Mouse (Mus musculus): Measurements from ENCODE around the gene Mllt1. TPM values are rescaled to one million over a fixed set of nuclear protein-coding genes. Genes with fewer than 3 reads are reported as not detected.
"Not testable (repeated sequence)": the region's sequence is repeated elsewhere in the genome, so short reads cannot be mapped to it uniquely, and the experiment has no call there.

Gene Mllt1
- total RNA-seq, 2 experiments from 2014 or later, result 11.0 to 11.2 TPM

GRCm38 (mm10) chr17:56936731-56937130 is 1.5 kb upstream of the Mllt1 start:
- ATAC-seq (ENCODE audit: poor library complexity, severe bottlenecking), result no peak

- ATAC-seq (ENCODE audit: poor library complexity, severe bottlenecking), result no peak
Measured at GRCm38 (mm10) chr17:56934545-56935330, 477 bp downstream of the Mllt1 start.

GRCm38 (mm10) chr17:56933395-56933794 is 1.8 kb downstream of the Mllt1 start:
- no peak for ATAC-seq (ENCODE audit: poor library complexity, severe bottlenecking)

GRCm38 (mm10) chr17:56930026-56930425 is 5.2 kb downstream of the Mllt1 start:
- peak; percentile 78 for ATAC-seq (ENCODE audit: poor library complexity, severe bottlenecking)

DNA sequence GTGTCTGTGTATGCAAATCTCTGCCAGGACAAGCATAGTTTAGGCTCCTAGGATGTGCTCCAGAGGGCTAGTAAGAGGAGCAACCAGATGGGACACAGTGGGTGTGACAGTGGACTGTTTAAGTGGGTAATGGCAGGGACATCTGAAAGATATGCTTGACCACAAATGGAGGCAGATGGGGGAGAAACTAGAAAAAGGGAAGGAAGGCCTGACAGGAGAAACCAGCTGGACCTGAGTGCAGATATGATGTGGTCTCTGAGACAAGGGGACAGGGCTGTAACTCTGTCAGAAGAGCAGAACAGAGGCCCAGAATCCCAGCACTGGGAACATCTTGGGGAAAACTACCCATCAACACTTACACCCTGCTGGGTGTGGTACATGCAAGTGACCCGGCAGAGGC is 5.7 kb downstream of the Mllt1 start:
- peak; percentile 63 for ATAC-seq (ENCODE audit: poor library complexity, severe bottlenecking)

GRCm38 (mm10) chr17:56929101-56929500 is 6.1 kb downstream of the Mllt1 start:
- no peak for ATAC-seq (ENCODE audit: poor library complexity, severe bottlenecking)

DNA sequence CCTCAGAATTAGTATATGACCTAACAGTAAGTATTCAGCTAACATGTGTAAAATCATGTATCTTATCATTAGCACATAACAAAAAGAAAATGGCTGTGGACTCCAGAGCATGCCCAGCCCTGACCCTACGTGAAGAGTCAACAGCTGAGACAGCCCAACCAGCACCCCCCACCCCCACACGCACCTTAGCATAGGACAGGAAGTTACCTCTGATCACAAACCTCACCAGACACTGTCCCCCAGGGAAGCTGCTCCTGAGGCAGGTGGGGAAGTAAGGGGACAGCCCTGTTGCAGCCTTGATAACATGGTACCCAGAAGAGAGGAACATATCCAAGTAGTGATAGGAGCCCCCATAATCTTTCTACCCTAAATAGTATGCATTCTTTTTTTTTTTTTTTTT is 9.2 kb downstream of the Mllt1 start:
- no peak for ATAC-seq (ENCODE audit: poor library complexity, severe bottlenecking)

GRCm38 (mm10) chr17:56919725-56920124 is 15.5 kb downstream of the Mllt1 start:
- ATAC-seq (ENCODE audit: poor library complexity, severe bottlenecking), result no peak

DNA sequence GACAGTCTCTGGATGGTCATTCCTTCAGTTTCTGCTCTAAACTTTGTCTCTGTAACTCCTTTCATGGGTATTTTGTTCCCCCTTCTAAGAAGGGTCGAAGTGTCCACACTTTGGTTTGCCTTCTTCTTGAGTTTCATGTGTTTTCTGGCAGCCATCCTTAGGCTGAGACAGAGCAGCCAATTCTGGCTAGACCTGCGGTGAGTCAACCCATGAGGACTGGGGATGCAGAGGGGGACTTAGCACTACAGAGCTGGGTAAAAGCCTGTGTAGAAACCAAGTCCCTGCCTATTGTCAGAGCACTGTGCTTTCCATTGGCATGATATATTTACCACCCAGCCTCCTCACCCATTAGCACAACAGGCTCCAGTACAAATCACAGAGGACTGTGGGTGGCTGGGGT is 18.0 kb downstream of the Mllt1 start:
- no peak for ATAC-seq (ENCODE audit: poor library complexity, severe bottlenecking)

DNA sequence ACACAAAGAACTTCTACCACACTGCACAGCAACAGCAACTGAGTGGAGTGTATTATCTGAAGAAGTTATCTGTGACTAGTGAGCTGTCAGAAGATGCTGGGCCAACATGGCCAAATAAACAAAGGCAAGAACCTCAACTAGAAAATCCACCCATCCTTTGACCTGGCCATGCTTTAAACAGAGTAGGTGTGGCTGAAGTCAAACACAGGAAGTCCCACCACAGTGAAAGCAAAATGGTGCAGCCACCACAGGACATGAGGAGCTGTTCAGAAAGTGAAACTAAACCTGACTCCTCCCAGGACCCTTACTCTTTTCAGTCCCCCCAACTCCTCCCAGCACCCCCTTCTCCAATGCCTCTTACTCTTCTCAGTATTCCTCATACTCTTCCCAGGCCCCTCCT is 21.8 kb downstream of the Mllt1 start:
- no peak for ATAC-seq (ENCODE audit: poor library complexity, severe bottlenecking)

DNA sequence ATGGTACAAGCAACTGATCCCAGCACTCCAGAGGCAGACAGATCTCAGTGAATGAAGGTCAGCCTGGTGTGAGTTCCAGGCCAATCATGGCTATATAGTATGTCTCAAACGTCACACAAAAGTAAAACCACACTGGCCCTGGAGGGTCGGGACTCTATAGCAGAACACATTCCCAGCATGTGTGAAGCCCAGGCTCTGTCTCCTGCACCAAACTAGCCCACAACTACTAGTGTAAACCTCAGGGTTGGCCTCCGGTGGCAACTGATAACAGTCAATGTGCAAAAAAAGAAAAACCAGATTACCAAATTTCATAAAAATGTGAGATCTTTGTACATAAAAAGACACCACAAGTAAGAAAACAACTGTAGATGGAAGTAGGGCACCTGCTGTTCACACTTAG is 22.2 kb downstream of the Mllt1 start:
- ATAC-seq (ENCODE audit: poor library complexity, severe bottlenecking), result no peak

DNA sequence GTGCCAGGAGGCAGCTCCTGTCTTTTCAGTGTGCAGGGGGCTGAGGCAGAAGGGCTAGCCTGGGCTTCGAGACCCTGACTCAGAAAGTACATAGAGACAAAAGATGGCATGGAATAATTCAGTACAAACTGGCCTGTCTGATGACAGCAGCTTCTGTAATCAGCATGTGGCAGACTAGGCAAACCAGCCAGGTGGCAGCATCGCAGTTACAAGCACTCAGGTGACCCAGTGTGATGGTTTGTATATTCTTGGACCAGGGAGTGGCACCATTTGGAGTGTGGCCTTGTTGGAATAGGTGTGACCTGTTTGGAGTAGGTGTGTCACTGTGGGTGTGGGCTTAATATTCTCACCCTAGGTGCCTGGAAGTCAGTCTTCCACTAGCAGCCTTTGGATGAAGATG is 25.5 kb downstream of the Mllt1 start:
- ATAC-seq (ENCODE audit: poor library complexity, severe bottlenecking), result not testable (repeated sequence)

- ATAC-seq (ENCODE audit: poor library complexity, severe bottlenecking), result no peak
Measured at GRCm38 (mm10) chr17:56907887-56908286, 27.3 kb downstream of the Mllt1 start.

- no peak for ATAC-seq (ENCODE audit: poor library complexity, severe bottlenecking)
Measured at GRCm38 (mm10) chr17:56907096-56907495, 28.1 kb downstream of the Mllt1 start.

GRCm38 (mm10) chr17:56906166-56906565 is 29.0 kb downstream of the Mllt1 start:
- no peak for ATAC-seq (ENCODE audit: poor library complexity, severe bottlenecking)

DNA sequence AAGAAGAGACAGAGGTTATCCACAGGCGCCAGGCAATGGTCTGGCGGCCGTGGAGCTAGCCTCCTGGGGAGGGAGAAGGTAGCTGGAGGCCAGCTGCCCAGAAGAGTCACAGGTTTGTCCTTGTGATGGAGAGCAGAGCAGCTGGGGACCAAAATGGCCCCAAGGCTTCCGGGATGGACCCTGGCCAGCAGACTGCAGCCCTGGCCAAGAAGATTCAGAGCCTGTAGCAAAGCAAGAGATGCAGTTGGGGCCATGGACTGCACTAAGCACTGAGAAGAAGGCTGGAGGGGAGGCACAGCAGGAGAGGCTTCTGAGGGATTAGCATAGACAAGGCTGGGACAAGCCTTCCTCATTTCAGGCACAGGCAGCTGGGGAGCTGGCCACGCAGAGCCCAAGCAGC is 32.5 kb downstream of the Mllt1 start:
- ATAC-seq (ENCODE audit: poor library complexity, severe bottlenecking), result no peak

DNA sequence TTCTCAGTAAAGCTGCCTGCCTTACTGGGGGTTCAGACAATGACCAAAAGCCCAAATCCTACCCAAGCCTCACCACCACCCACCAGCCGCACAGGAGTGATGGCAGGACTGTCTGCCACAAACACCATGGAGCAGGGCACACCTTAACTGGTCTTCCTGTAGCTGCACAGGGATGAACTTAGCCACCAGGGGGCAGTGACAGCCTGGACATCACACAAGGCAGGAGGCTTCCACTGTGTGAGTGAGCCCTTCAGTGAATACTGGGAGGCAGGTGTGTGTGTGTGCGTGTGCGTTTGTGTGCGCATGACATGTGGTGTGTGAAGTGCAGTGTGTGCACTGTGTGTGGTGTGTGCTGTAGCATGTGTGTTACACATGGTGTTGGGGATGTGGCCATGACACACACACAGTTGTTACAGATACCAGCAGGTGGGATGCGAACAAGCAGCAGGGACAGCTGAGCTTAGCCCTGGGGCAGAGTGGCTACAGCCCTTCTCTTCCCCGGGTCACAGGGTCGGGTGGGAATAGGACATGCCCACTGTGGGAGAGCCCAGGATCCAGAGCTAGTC is 37.5 kb downstream of the Mllt1 start:
- ATAC-seq (ENCODE audit: poor library complexity, severe bottlenecking), result peak; percentile 92

- no peak for ATAC-seq (ENCODE audit: poor library complexity, severe bottlenecking)
Measured at GRCm38 (mm10) chr17:56896513-56897129, 38.6 kb downstream of the Mllt1 start.

- ATAC-seq (ENCODE audit: poor library complexity, severe bottlenecking), result no peak
Measured at GRCm38 (mm10) chr17:56895368-56895918, 39.8 kb downstream of the Mllt1 start.

DNA sequence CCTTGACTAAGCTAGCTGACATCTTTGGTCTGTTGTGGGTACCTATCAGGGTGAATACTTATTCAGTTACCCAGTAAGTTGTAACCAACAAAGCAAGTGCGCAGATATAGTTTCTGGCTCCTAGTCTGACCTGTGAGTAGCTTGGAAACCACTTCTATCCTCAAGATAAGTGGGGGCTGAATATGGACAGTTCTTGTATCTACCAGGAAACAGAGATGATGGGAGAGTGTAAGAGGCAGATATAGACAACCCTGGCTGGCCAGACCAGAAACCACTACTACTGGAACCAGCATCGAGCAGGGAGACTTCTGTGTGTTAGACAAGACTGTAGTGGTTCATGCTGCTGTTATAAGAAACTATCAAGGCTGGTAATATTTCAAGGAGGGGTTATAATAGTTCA is 45.2 kb downstream of the Mllt1 start:
- ATAC-seq (ENCODE audit: poor library complexity, severe bottlenecking), result no peak

GRCm38 (mm10) chr17:56888050-56888449 is 47.2 kb downstream of the Mllt1 start:
- no peak for ATAC-seq (ENCODE audit: poor library complexity, severe bottlenecking)

- peak; percentile 47 for ATAC-seq (ENCODE audit: poor library complexity, severe bottlenecking)
Measured at GRCm38 (mm10) chr17:56884809-56885208, 50.4 kb downstream of the Mllt1 start.

Measured in megakaryocyte, adult 5-6 weeks (primary cell).